Mouse (Mus musculus) left cerebral cortex, adult 8-10 months (tissue): ENCODE results near the gene Msgn1. TPM values are rescaled to one million over a fixed set of nuclear protein-coding genes. Genes with fewer than 3 reads are reported as not detected.
A peak's percentile ranks its signal among the peaks of the same experiment; 100 is the strongest.

Experiments used
- DNase-seq, 2 experiments: peaks; one replicate each; pipeline ENCODE4 v3.0.0; 2022; ENCODE audit warnings: low spot score in 2 of 2
- total RNA-seq, 4 experiments: library from RNA; stranded (reverse); gene quantifications; 2 replicates each; pipeline ENCODE4 v1.2.4; 2022

Gene Msgn1
- total RNA-seq, 4 experiments from 2014 or later, result not detected

DNA sequence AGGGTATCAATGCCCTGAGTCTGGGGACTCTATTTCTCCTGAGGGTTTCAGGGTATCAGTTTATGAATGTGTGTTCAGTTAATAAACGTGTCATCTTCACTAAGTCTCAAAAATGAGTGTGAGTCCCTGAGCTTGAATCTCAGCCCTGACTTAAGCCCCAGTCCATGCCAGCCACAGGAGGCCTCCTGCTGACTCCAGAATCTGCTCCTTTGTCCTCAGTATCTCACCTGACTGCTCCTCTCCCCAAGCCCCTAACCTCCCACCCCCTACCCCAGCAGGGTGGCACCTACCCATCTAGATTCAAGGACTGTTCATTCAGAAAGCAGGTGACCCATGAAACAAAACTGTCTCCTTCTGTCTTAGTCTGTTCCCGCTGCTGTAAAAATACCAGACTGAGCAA is 10.2 kb downstream of the Msgn1 start:
- DNase-seq, result no peak

DNA sequence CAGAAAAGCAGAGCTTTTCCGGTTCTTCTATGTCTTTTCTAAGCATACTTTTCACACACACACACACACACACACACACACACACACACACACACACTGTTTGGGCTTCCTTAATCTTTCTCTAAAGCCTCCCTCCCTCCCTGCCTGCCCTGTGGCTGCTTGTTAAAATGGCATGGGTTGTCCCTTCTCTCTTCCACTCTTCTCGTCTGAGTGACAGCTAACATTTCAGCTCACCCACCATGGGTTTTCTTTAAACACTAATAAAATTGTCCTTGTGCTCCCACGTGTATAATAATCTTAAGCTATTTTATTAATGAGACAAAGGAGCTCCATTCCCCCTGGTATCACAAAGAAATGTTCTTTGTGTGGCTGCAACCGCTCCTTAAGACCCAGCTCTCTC is 10.7 kb downstream of the Msgn1 start:
- DNase-seq, result no peak

DNA sequence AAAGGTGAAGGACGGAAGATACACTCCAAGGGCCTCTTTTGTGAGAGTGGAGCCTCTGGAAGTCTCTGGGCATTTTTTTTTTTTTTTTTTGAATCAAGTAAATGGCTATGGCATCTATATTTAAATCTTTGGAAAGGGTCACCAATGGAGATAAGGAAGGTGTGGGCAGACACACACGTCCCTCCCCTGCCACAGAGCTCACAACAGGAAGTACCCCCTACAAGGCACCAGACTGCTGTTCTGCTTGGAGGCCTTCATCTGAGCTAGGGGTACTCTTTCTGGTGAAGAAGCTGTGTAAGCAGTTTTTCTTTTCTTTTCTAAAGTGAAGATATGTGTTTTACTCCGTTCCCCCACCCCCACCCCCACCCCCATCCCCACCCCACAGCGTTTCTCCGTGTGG is 11.9 kb downstream of the Msgn1 start:
- no peak for DNase-seq

DNA sequence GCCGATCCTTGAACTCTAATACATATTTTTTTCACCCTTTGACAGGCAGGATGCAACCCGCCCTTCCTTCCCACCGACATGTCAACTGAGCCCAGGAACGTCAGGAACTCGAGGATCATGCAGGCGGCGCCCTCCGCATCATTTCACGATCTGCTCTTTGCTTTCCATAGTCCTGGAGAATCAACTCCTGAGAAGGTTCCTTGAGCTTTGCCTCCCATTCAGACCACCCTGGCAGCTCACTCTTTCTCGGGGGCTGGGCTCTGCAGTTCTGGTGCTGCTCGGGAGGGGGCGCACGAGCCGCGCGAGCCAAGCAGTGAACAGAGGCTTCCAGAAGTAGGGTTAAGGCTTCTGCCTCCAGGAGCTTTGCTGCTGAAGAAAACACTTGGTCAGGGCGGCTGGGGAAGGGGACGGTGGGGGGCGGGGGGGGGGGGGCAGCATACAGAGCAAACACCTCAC is 12.6 kb downstream of the Msgn1 start:
- peak; percentile 18 to 63 for DNase-seq

DNA sequence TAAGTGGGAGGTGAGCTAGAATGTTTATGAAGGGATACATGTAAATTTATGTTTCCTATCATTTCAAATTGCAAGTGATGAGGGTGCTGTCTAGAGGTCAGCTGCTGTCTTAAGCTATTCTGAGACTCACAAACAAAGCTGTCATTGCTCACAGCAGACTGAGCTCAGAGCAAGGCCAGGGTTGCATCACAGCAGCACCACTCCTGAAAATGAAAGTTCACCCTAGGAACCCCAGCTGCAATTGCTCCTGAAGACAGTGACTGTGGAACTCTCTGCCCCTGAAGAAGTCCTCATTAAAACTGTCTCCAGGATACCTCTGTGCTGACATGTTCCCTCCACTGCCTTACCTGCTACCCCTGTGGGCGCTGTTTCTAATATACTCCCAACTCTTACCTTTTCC is 13.7 kb downstream of the Msgn1 start:
- DNase-seq, result no peak

DNA sequence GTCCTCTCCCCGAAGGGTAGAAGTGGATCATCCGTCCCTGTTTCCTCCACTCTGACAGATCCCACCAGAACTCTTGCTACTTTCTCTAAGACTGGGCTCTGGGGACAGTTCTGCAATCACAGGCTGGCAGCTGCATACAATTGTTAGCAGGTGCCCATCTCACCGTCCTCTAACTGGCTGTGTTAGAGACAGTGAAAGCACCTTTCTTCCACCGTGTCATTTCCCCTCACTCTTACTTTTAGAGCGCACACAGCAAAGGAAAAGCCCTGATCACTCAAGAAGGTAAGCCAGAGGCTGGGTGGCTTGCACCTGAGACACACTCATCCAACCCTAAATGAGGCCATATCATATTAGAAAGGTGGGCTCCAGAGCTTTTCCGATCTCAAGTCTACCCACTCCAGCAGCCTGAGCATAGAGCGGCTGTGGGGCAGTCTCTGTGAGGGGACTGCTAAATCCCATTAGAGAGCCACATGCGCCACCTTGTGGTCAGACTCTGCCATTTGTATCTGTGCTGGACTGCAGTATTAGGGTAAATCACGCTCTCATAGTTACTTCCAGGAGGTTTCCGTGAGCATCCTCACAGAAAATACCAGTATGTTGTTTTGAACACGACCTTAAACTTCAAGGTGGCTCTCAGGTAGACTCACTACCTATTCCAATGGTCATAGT is 30.2 kb downstream of the Msgn1 start:
- peak; percentile 64 to 76 for DNase-seq

DNA sequence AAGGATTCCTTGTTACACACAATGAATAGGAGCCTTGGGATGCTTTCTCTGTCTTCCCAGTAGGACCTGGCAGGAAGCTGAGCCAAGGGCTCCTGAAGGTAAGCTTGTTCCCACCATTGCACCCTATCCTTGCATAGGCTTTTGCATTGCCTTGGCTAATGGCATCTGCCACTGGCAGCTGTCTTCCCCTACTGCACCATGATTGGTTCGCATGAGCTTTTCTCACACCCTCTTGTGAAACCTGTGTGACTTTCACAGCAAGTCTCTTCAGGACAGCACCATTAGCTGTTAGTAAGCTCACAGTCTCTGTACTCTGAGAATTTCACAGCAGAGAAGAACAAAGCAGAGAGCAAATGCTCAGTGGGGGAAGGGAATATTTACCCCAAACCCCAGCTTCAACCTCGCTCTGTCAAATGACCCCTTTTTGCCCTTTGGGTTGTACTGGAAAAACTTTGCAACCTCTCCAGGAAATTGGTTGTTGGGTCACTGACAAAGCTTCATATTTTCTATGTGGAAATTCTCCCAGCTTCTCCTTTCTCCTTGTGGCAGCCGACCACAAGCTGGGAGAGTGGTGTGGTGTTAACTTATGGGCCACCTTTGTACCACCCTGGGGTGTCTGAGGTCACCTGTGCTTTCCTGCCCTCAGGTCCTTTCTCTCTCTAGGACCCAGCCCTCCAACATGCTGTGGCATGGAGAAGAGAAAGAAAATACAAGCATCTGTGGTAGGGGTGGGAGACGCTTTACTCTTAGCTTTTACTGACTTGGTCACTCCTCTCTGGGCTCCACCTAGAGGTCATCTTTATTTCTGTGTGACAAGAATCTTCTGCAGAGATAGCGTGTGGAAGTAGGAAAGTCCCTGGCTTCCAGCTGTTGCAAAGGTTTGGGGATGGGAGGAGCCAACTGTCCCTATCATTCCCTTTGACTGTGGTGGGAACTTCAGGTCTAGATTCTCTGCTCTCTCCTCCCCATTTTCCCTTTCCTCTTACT is 31.1 kb downstream of the Msgn1 start:
- no peak for DNase-seq

DNA sequence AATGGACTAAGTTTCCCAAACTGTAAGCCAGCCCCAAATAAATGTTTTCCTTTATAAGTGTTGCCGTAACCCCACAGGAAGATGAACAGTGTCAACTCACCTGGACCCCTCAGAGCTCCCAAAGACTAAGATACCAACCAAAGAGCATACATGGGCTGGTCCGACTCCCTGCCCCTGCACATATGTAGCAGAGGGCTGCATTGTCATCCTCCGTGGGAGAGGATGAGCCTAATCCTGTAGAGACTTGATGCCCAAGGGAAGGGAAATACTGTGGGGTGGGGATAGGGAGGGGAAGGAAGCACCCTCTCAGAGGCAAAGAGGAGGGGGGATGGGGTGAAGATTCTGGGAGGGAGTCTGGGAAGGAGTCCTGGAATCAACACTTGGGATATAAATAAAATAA is 50.1 kb downstream of the Msgn1 start:
- DNase-seq, result no peak

Other genes with a start within 250 kb of the Msgn1 start
- gene Kcns3, start 57.9 kb downstream of the Msgn1 start, total RNA-seq, result 1 to 10 TPM; 7.5 to 9.1 (median 8.5) TPM
- 1 to 10 TPM; 1.5 to 2.0 (median 1.8) TPM for gene Gen1, start 56.8 kb upstream of the Msgn1 start, total RNA-seq
- 10 to 100 TPM; 28.5 to 37.1 (median 32.3) TPM for gene Smc6, start 56.9 kb upstream of the Msgn1 start, total RNA-seq
- 100 to 1,000 TPM; 592 to 668 (median 627) TPM for gene Vsnl1, start 227.6 kb upstream of the Msgn1 start, total RNA-seq
- 1 to 10 TPM; 2.6 to 3.2 (median 2.8) TPM for gene Rad51ap2, start 247.1 kb upstream of the Msgn1 start, total RNA-seq